Mouse (Mus musculus) bone marrow macrophage, adult 2 months (primary cell): ENCODE measurements around the gene S100a8.

ENCODE experiments used
- CTCF ChIP-seq: IDR thresholded peaks from 2 replicates; pipeline ENCODE4 v1.5.1; 2012; ENCODE audit warnings: low read depth, mild to moderate bottlenecking, low read length, moderate library complexity
- POLR2A ChIP-seq: IDR thresholded peaks from 2 replicates; pipeline ENCODE4 v1.6.1; 2012; ENCODE audit warnings: mild to moderate bottlenecking, low read depth, low read length, borderline replicate concordance

- TF ChIP-seq CTCF (peak; percentile 51), POLR2A (no peak)
Measured at GRCm38 (mm10) chr3:90639511-90640154, 29.1 kb upstream of the S100a8 start.
